Mouse (Mus musculus) T-helper 2 cell (primary cell): ENCODE results near the gene Nin.

Source experiments
- in situ Hi-C: fragments of 300-600 bp; cut with MboI, MseI; formaldehyde crosslinking; loops from one replicate; pipeline ENCODE4 v1.15.1; 2025; ENCODE audit warnings: high pct_unique_total_duplicates

Gene Nin

DNA sequence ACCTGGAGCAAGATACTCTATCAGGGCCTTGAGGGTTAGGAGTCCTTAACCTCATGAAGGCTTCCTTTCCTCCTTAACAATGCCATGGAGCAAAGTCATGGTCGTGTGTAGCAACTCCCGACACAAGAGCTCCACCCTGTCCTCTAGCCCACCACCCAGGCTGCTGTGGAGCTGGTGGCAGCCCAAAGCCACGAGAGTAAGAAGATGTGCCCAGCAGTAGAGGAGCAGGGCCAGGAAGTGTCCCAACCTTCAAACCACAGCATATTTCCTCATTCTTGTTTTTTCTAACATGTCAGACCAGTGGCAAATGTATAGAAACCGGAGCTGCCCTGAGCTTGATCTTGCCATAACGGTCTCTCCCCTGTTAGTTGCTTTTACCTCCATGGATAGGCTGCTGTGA, 29.3 kb downstream of the Nin start:
- in situ Hi-C loops = no loop called here

DNA sequence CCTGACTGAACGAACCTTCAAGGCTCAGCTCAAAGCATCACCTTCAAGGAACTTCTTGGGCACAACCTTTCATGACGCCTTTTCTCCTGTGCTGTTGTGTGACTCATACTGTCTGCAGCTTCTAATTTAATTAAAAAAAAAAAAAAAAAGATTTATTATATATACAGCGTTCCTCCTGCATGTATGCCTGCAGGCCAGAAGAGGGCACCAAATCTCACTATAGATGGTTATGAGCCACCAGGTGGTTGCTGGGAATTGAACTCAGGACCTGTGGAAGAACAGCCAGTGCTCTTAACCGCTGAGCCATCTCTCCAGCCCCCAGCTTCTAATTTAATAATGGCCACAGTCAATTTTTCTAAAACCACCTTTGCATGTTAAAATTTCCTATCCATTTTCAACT, 29.8 kb downstream of the Nin start:
- in situ Hi-C loops = no loop called here

DNA sequence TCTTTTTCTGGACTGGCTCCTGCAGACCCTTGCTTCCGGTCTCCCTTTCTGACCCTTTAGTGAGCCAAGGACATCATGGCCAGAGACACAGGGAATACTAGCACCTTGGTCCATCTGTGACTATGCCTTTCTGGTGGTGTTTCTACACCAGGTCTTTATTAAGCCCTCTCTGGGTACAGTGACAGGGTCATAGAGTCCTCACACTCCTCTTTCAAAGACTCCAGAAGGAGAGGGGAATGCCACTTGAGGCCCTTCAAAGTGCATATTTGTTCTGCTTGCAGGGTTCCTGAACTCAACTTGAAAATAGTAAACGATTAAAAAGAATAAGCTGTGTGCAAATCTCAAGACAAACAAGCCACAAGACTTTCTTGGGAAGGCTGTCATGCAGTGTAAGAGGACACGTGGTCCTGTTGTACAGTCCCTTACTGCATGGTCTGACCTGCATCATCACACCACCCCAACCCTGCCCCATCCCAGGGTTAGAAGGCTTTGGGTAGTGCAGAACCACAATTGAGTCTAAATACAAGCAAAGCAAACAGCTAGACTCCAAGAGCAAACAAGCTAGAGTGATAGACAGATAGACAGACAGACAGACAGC, 30.5 kb downstream of the Nin start:
- in situ Hi-C loops = no loop called here

DNA sequence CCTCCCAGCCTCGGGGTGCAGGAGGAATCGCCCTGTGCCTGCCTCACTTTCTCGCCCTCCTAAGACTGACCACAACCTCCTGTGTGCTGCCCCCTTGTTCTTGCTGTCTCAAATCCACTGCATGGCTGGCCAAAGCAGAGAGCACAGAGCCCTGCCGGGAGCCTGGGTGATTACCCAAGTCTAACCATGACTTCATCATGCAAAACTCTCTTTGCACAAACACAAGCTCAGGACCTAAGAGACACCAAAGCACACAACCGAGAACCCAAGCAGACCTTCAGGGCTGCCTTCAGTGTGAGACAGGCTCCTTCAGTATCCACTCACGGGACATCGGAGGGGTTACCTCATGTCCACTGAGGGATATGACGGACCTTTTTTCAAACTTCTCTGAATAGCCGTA, 31.0 kb downstream of the Nin start:
- in situ Hi-C loops = no loop called here

DNA sequence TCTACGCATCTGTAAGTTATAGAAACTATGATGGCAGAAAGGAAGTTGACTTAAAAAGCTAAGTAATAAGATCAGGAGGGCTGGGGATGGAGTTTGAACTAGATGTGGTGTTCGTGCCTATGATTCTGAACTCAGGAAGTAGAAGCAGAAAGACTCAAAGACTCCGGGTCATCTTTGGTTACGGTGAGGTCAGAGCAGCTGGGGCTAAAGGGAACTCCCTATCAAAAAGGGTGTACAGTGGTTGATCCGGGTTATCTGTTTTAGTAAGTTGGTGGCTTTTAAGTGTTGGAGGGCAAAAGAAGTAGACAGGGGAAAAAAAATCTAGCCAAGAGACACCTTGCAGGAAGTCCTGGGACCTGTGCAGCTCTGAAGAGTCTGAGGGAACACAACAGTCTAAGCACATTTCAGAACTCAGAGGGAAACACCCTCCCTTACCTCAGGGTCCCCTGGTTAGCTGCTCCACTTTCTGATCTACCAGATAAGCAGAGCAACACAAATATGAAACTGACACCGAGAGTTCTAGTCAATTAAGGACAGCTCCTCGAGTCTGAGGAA, 35.0 kb downstream of the Nin start:
- in situ Hi-C loops = no loop called here

DNA sequence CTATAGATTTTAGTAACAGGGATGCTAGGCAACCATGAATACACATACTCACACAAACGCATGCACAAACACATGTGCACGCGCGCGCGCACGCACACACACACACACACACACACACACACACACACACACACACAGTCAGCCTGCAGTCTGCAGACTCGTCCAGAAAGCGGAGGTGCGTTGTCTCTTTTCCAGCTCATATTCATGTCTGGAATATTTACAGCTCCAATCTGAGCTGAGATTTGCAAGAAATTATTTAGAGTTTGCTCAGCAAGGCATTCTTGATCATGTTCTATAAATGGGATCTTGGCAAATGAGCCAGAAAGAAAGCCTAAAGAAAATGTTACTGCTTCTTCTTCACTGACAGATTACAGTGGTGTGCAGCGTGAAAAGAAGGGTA, 37.0 kb downstream of the Nin start:
- in situ Hi-C loops = no loop called here

DNA sequence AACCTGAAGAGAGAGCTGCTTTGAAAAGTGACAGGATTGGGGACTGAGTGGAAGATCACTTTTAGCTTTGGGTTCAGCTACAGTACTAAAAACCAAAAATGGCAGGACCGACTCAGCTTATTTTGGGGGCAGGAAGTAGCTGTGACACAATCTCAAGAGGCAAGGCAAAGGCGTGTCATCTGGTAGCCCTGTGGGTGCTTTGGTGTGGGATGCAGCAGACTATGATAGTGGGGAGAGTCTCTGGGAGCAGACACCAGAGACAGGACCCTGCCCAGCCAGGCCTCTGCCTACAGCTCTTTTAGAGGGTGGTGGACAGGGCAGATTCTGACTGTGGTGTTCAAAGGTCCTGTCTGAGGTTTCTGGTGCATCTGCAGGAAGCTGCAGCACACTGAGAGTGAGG, 38.5 kb downstream of the Nin start:
- in situ Hi-C loops = no loop called here

DNA sequence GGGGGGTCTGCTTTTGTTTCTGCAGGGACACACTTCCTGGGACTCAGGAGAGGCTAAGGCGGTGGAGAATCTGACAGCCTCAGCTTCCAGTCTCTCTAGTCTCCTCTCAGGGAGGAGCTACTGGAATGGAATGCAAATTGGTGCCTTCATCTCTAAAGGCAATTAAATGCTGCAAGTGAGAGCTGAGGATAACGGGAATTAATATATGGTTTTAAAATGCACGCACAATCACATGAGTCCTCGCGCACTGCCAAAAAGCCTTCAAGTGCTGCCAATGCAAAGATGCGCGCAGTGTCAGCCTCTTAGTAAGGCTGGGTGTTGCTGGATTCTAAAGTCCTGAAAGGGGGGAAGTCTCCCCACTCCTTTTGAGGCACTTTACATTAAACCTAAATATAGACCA, 42.6 kb downstream of the Nin start:
- in situ Hi-C loops = no loop called here

DNA sequence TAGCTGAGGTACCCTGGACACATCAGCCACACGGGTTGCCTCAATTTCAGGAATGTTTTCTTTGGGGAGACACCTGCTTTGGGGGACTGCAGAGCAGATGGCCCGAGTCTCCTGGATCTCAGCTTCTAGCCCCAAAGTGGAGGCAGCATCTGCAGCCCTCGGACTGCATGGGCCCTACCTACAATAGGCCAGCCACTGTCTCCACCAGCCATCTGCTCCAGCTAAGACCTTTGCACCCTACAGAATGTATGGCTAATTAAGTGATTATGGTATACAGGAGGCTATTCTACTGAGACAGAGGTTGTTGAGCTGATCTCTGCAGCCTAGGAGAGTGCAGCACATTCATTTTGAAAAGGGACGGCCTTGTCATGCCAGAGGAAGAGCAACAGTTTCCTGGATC, 43.2 kb downstream of the Nin start:
- in situ Hi-C loops = no loop called here

DNA sequence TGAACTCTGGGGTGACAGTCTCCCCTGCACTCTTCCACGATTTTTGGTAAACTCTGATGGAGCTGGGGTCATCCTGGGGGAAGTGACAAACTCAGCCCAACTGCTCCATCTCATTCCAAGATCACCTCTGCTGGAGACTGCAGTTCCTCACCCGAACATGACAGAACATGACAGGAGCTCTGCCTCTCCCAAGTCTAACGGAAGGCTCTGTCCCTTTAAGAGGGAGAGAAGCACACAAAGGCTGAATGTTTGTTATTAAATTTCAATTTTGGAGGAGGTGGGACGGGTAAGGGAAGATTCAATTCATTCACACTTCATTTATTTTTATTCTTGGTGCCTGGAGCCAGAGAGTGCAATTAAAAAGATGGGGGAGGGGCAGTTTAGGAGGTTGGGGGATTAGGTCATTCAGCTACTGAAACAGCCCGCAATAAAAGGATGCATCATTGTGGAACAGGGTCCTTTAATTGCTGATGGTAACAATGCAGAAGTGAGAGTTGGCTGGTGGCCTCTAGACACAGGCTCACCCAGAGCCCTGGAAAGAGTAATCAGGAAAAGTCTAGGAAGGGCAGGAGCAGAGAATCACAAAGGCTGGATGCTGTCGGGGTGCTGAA, 44.8 kb downstream of the Nin start:
- in situ Hi-C loops = no loop called here

DNA sequence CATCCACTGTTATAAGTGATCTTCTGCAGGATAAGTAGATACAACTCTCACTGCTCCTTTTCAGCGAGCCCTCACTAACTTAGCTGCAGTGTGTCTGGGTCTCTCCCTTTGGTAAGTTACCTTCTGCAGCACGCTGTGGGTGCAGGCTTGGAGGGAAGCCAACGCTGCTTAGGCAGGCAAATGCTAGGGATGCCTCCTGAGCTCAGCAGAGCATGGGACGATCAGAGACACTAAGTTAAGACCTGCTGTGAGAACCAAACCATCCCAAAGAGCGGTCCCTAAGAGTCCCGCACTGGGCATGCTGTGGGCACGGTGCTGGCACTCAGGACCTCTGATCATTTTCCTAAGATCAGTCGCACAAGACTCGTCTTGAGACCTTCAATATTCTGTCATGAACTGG, 45.7 kb downstream of the Nin start:
- in situ Hi-C loops = no loop called here

DNA sequence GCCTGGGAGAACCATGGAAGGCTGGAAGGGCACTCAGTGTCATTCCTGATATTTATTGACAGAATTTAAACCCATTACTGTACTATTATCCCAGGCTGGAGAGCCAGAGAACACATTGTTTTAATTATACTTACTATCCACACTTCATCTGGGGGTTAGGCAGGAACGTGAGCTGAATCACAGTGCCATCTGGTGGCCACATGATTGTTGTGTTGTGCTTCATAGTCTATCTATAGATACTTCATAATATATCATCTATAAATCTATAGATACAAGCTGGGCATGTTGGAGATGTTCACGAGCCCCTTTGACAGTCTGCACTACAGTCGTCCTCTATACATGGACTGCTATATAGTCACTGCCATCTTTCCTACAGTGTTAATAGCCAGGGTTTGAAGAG, 51.4 kb downstream of the Nin start:
- in situ Hi-C loops = loop anchor here (5.0 kb wide), 1 partner anchor 90 kb away; no protein-coding TSS in a partner anchor

DNA sequence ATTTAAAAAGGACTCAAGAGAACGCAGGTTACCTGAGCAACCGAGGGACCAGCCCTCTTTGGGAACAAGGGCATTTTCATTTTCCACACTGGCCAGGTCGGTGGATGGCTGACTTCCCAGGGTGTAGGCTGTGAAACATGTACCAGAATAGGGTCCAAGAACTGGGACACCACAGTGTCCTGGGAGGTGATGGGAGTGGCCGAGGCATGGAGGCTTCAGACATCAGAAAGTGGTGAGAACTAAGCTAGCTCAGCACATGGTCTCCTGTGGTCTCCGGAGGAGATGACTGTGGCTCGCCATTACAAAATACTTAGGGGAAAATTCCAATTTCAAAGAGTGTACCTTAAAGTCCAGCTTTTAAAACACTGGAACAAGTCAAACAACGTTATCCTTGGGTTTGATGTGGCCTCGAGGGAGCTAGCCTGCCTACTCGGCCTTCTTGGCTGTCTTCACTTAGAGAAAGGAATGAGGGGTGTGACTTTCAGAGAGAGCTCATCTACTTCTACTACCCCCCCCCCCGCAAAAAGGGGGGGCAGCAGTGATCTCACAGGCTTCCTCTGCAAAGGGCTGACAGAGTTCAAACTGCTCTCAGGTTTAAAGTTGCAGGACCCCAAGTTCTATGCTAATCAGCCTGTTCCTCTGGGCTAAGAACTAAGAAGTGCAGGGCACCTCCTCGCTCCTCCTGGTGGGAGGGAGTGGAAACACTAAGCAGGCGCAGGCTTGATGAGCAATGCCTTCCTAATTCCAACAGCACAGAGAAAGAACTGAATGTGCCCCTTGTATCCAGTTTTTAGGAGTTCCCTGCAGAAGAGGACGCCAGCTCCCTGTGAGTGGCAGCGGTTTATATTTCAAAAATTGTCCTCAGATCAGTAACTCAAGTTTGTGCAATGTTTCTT, 54.3 kb downstream of the Nin start:
- in situ Hi-C loops = no loop called here

DNA sequence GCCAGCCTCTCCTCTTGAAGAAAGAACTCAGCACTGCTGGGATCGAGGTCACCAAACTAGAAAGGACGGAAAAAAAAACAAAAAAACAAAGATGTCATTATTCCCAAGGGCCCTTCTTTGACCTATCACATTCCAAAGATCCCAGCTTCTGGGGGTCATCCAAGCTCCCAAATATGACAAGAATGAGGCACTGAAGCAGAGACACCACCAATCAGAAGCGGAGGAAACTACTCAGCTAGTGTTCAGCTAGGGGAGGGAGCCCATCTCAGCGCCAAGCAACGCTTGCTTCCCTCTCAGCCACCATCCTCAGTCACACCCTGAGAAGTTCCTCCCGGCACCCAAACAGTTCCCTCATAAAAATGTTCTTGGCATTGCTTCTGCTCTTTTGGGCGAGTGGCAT, 62.8 kb downstream of the Nin start:
- in situ Hi-C loops = no loop called here

DNA sequence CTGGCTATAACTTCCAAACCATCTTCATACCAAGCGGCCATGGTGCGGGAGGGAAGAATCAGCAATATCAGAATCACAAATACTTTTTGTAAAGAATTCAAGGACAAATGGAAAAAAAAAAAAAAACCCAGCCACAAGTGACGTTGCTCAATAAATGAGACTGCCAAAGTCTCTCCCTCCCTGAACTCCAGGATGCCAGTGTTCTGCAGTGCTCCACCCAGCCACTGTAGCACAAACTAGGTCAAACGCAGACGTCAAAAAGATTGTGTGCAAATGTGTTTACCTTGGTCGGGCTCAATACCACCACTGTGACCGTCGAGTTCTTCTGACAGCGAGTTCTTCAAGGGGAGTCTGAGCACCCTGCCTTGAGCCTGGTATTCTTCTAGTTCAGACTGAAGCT, 64.8 kb downstream of the Nin start:
- in situ Hi-C loops = no loop called here

DNA sequence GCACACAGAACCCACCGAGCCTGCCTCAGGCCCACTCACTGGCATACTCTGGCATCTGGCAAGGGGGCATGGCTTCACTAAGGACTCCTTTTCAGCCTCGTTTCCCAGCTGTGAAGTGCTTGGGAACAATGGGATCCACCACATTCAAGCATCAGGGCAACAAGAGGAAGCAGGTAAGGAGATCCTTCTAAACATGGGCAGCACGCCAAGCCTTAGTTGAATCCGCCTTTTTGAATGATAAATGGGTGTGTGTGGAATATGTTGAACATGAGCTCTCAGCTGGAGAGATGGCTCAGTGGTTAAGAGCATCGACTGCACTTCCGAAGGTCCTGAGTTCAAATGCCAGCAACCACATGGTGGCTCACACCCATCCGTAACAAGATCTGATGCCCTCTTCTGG, 66.2 kb downstream of the Nin start:
- in situ Hi-C loops = no loop called here

DNA sequence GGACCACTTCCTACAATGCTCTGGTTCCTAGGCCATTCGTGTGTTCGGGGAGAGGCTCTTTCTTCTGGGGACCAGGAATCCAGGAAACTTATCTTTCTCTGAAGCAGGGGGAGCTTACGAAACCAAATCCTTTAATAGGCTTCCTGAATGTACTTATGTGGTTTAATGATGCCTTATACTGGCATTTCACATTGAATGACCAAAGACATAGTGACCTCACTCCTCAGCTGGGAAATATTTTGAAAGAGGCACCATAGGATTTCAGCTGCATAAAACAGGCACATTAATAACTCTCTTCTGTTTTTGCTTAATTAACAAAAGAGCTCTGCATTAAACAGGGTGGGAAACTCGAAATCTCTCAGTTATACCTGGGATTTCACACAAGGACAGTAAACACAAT, 69.2 kb downstream of the Nin start:
- in situ Hi-C loops = no loop called here

DNA sequence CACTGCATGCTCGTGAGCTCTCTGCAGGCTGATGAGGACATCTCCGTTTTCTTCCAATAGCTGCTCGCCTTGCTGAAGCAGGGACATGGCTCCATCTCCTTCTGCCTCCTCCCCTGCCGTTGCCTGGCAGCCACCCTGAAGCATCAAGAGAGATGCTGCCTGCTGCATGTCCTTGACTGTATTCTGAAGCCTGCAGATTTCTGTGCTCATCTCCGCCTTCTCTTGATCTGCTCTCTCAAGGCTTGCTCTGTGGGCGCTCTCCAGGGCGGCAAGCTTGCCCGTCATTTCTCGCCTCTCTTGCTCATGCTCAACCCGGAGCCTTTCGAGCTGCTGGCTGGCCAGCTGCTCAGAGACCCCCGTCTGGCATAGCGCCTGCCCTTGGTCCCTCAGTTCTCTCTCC, 70.1 kb downstream of the Nin start:
- in situ Hi-C loops = no loop called here

DNA sequence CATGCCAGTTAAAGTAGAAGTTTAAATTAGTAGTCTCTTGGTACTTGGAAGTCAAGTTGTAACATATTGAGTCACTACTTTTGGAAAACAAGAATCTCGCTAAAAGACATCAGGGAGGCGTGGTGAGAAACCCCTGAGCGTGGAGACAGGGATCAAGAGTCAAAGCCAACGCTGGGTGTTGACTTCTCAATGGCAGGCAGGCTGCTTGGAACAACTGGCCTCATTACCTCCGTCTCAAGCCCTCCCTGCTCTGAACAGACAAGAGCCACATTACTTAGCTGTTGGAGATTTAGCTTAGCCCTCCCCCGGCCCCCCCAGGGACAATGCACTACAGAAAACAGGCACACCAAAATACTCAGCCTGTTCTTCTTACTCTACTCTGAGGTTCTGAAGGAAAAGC, 72.5 kb downstream of the Nin start:
- in situ Hi-C loops = no loop called here

DNA sequence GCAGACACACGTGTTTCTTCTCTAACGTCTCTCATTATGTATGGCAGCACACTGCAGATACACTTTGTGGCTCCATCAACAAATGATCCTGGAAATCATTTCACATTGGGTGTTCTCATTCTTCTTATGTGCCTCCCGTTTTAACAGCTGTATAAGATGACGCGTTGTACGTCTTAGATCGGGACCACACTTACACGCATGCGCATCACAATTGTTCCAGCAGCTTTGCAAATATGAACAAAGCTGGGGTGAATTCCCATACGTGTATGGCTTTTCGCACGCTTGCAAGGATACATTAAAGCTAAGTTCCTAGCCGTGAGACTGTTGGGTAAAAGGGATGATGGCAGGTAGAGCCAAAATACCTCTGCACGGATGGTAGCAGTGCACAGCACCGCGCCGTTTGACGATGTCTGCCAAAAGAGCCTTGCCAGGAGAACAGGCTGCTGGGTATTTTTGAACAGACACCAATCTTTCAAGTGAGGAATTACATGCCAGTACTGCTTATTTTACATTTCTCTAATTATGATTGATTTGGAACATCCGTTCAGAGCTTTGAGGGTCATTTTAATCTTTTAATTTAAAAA, 76.7 kb downstream of the Nin start:
- in situ Hi-C loops = no loop called here

DNA sequence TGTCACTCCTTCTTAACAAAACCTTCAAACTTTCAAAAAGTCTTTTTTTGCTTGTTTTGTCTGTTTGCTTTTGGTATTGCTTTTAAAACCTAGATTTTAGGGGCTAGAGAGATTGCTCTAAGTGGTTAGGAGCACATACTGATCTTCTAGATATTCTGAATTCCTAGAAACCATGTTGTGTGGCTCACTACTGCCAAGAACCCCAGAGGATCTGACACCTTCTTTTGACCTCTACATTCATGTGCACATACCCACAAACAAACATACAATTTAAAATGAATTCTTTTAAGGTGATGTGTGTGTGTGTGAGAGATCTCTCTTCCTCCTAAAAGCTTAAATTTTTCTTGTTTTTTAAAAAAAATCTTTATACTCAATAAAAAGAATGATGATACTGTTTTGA, 87.3 kb downstream of the Nin start:
- in situ Hi-C loops = no loop called here

DNA sequence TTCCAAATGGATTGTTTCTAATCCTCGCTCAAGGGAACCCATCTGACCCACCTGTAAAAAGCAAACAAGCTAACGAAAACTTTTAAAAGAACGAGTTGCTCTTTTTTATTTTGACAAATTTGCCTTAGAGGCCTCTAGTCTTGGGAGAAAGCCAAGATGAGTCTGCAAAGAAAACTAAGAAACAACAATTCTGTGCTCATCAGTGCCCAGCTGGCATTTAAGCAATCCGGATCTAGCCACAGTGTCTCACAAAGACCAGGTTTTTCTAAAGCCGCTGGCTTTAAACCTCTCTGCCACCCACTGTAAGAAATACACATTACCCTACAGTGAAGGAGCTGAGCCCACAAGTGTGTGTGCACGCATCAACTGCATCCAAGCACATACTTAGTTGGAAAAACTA, 88.1 kb downstream of the Nin start:
- in situ Hi-C loops = no loop called here
